Mouse (Mus musculus): ENCODE measurements around the gene Cplx2.

DNA sequence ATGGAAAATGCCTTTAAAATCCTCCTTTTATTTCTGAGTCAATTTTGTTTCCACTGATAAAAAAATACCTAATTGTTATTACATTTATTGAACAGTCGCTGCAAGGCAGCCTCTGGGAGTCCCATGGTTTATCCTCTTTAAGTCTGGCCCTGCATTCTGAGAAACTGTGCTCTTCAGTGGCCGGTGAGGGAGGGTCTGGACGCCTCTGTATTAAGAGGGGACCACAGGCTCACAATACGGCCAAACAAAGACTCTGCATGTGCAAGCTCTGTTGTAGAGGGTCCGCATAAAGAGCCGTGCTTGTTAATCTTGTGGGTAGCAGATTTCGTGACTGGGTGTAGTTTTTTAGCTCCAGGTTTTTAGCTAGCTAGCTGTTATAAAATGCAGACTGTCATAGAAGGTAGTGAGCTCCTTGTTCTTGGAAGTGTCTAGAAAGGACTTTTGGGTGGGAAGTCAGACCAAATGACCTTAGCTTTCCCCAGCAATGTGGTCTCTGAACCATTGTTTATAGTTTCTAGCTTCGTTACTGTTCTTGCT lies 42.1 kb upstream of the Cplx2 start:
- TF ChIP-seq POLR2A (IDR thresholded peaks at IDR 0.05; ENCODE audit: borderline replicate concordance, insufficient read depth, low read length) (no peak), CTCF (IDR thresholded peaks at IDR 0.05; ENCODE audit: borderline replicate concordance, insufficient read depth, low read depth, low read length) (no peak)
